In the genomic region with DNA sequence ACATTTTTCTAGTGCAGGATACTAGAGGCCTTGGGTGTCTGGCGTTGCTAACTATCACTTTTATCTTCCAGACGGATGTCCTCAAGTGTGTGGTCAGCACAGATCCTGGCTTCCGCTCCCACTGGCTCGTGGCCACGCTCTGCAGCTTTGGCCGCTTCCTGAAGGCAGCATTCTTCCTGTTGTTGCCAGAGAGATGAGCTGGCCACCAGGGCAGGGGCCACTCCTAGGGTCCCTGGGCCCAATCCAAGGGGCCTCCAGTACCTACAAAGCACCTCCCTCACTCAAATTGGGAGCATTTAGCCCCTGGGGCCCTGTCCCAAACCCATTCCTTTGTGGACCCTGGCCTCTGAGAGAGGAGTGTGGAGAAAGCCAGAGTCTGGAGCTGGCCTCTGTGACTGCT, we compare ENCODE assay signal across 8 mouse cellular contexts. TPM values are rescaled to one million over a fixed set of nuclear protein-coding genes. Genes with fewer than 3 reads are reported as not detected.
DNase-seq lines count a peak whose midpoint lies in the region.

No protein-coding gene starts in this region.

- peak; percentile 31 to 38 for DNase-seq in adrenal gland, adult 18-20 months (ENCODE audit: low spot score in 2 of 2)
- DNase-seq in cerebellum, postnatal 10 days: peak; percentile 67 to 72
- DNase-seq in heart, postnatal 14 days: peak; percentile 79 to 82
- peak; percentile 88 for DNase-seq in lung, postnatal 10 days
- no peak for DNase-seq in left cerebral cortex, postnatal 25 days (ENCODE audit: low spot score in 2 of 2)
- DNase-seq in thymus, postnatal 0 days (ENCODE audit: low spot score): no peak
- no peak for DNase-seq in frontal cortex, postnatal 25 days (ENCODE audit: low spot score in 2 of 2)
- DNase-seq in thymus, adult 18-20 months: no peak

- intact Hi-C loops in heart, postnatal 14 days (cut with DNase I): no loop called here
- intact Hi-C loops in left cerebral cortex, postnatal 25 days (cut with DNase I): no loop called here

RNA-seq across cellular contexts. Expression of a gene that starts 9.5 kb away (rescaled TPM):
- total RNA-seq in adrenal gland, adult 18-20 months (2021): 10 to 100 TPM in 1 of 2 experiments, 1 to 10 TPM in 1; 7.6 to 13.1 TPM
- total RNA-seq in heart, postnatal 14 days (2021): 1 to 10 TPM; 4.5 to 5.5 TPM
- 10 to 100 TPM; 23.6 to 27.5 TPM for total RNA-seq in left cerebral cortex, postnatal 25 days (2021)
- polyA plus RNA-seq in thymus, postnatal 0 days (2015; fragmentation: Nextera tagmentation; extraction: Ambion mirVana): 32.3 and 39.8 TPM in 2 replicates

RNA-seq across cellular contexts. Expression of a gene that starts 36.5 kb away (rescaled TPM):
- total RNA-seq in adrenal gland, adult 18-20 months (2021): 100 to 1,000 TPM; 116 to 118 TPM
- total RNA-seq in heart, postnatal 14 days (2021): 100 to 1,000 TPM in 1 of 2 experiments, 10 to 100 TPM in 1; 98.9 to 106 TPM
- 100 to 1,000 TPM; 376 to 384 TPM for total RNA-seq in left cerebral cortex, postnatal 25 days (2021)
- 79.1 and 82.9 TPM in 2 replicates for polyA plus RNA-seq in thymus, postnatal 0 days (2015; fragmentation: Nextera tagmentation; extraction: Ambion mirVana)

RNA-seq across cellular contexts. Expression of a gene that starts 56.3 kb away (rescaled TPM):
- total RNA-seq in adrenal gland, adult 18-20 months (2021): 10 to 100 TPM; 82.7 to 85.3 TPM
- 10 to 100 TPM; 40.9 to 41.8 TPM for total RNA-seq in heart, postnatal 14 days (2021)
- total RNA-seq in left cerebral cortex, postnatal 25 days (2021): 10 to 100 TPM; 73.6 to 79.9 TPM
- 72.8 and 76.0 TPM in 2 replicates for polyA plus RNA-seq in thymus, postnatal 0 days (2015; fragmentation: Nextera tagmentation; extraction: Ambion mirVana)

RNA-seq across cellular contexts. Expression of a gene that starts 59.7 kb away (rescaled TPM):
- total RNA-seq in adrenal gland, adult 18-20 months (2021): 10 to 100 TPM; 46.3 to 52.4 TPM
- total RNA-seq in heart, postnatal 14 days (2021): 10 to 100 TPM; 60.5 to 73.5 TPM
- total RNA-seq in left cerebral cortex, postnatal 25 days (2021): 10 to 100 TPM; 39.6 TPM
- polyA plus RNA-seq in thymus, postnatal 0 days (2015; fragmentation: Nextera tagmentation; extraction: Ambion mirVana): 30.6 and 31.6 TPM in 2 replicates

Comparison
In these comparisons a context has a peak if more than half of its experiments do, and no peak if none do; other contexts are left out.
1. DNase-seq: peak in adrenal gland, adult 18-20 months (2 of 2), cerebellum, postnatal 10 days (2 of 2), heart, postnatal 14 days (2 of 2) and lung, postnatal 10 days (single experiment); none in left cerebral cortex, postnatal 25 days (0 of 2), thymus, postnatal 0 days (single experiment), frontal cortex, postnatal 25 days (0 of 2) and thymus, adult 18-20 months (0 of 2).